Mouse (Mus musculus) hindbrain, embryonic 10.5 days (tissue): ENCODE measurements around the gene Nphs1. TPM values are rescaled to one million over a fixed set of nuclear protein-coding genes. Genes with fewer than 3 reads are reported as not detected.

Source experiments
- DNase-seq: peaks from one replicate; pipeline ENCODE4 v3.0.0-alpha.2; 2017; ENCODE audit warnings: low spot score
- H3K27ac ChIP-seq: fragments of 300-500 bp; sonication (generic); 2 replicates; pipeline ENCODE4 v1.5.1; 2016; ENCODE audit warnings: mild to moderate bottlenecking, moderate library complexity
- H3K27me3 ChIP-seq: fragments of 300-500 bp; sonication (generic); 2 replicates; pipeline ENCODE4 v1.6.1; 2016; ENCODE audit warnings: mild to moderate bottlenecking; ENCODE audit not compliant: poor library complexity, insufficient read depth, severe bottlenecking
- H3K36me3 ChIP-seq: fragments of 300-500 bp; sonication (generic); 2 replicates; pipeline ENCODE4 v1.6.1; 2016; ENCODE audit warnings: mild to moderate bottlenecking, moderate library complexity
- H3K4me1 ChIP-seq: fragments of 300-500 bp; sonication (generic); replicated peaks from 2 replicates; pipeline ENCODE4 v1.6.1; 2016; ENCODE audit warnings: mild to moderate bottlenecking
- H3K4me3 ChIP-seq: fragments of 300-500 bp; sonication (generic); 2 replicates; pipeline ENCODE4 v1.5.1; 2016; ENCODE audit warnings: mild to moderate bottlenecking, moderate library complexity
- H3K9me3 ChIP-seq: fragments of 300-500 bp; sonication (generic); 2 replicates; pipeline ENCODE4 v1.6.1; 2016; ENCODE audit warnings: mild to moderate bottlenecking, moderate library complexity
- WGBS: fragments of 180-500 bp; shearing (Covaris S2); methylation state at CpG from one replicate; pipeline ENCODE4 v1.1.7; 2016; 5-methylcytosine and 5-hydroxymethylcytosine counted together
- polyA plus RNA-seq: library from polyadenylated mRNA; unstranded; fragments of >200 nt; fragmentation: Nextera tagmentation; extraction: Ambion mirVana; gene quantifications from 2 replicates; pipeline ENCODE4 v1.2.1, GENCODE M21; 2016

Nphs1 gene
- polyA plus RNA-seq, 1 experiment from 2014 or later, result 4.2 TPM

DNA sequence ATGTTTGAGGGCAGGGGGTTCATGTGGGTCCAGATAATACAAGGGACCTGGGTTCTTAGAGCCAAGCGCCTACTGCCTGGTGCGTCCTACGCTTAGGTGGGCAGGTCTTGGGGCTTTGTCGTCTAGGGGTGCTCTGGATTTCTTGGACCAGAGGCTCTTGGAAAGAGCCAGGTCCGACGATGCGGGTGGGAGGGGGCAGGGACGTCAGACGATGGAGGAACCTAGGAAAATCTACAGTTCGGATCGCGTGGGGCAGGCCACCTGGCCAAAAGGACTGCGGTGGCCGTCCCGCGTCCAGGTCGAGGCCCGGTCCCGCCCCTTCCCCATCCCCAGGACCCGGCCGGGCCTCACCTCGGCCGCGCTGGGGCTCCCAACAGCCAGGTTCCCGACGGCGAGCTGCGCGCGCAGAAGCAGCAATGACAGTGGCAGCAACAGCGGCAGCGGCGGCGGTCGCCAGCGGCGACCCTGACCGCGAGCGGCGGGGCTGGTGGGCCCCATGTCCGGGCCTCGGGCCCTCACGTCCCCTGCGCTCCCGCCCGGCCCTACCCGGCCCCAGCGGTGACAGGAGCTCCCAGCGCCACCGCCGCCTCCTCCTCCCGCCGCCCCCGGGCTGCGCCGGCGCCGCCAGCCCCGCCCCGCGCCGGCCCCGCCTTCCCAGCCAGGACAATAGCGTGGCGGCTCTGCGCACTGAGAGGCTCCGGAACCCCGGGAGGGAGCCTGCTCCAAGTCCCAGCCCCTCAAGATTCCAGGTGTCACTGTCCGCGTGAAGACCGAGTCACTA is 13.0 kb upstream of the Nphs1 start, which contains the start of gene Aplp1:
Aplp1 (minus strand) TSS at position 565 of the 781 bp plus-strand sequence.
- Histone ChIP-seq H3K27ac (peak within 1 kb of the TSS; percentile 90), H3K9me3 (peaks cover 21% of the 10 kb centered on the region; the same call in 1 of the 2 replicates), H3K36me3 (peaks cover 32% of the 10 kb centered on the region), H3K4me3 (peak within 1 kb of the TSS; percentile 79), H3K4me1 (peaks cover 31% of the 10 kb centered on the region), H3K27me3 (peaks cover 66% of the 10 kb centered on the region)
- peak; percentile 79 for DNase-seq
- WGBS, result under 1% methylated on average over 65 of the region's 72 CpGs

DNA sequence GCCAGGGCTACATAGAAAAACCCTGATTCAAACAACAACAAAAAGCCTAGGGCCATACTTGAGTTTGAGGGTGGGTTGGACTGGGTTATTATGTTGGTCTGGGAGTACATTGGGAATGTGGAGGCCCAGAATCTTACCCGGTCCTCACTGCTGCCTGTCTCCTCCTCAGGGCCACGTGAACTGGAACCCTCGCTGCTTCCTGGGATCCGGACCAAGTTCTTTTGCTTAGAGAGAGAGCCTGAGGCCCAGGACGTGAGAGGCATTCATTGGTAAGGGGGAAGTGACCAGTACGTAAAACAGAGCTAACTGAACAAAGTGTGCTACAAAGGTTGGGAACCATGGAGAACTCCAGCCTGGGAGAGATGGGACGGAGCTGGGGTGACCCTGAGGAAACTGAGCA is 7.9 kb upstream of the Nphs1 start:
- Histone ChIP-seq H3K27me3 (peaks cover 67% of the 10 kb centered on the region), H3K9me3 (peaks cover 21% of the 10 kb centered on the region; the same call in 1 of the 2 replicates), H3K4me1 (peaks cover 22% of the 10 kb centered on the region), H3K36me3 (0 out of 2 replicates have a peak, but pooled peaks cover 3% of the 10 kb centered on the region), H3K27ac (no peak overlapping the region), H3K4me3 (no peak overlapping the region)
- WGBS, result 78% methylated on average over 7 of the region's 7 CpGs
- DNase-seq, result no peak

DNA sequence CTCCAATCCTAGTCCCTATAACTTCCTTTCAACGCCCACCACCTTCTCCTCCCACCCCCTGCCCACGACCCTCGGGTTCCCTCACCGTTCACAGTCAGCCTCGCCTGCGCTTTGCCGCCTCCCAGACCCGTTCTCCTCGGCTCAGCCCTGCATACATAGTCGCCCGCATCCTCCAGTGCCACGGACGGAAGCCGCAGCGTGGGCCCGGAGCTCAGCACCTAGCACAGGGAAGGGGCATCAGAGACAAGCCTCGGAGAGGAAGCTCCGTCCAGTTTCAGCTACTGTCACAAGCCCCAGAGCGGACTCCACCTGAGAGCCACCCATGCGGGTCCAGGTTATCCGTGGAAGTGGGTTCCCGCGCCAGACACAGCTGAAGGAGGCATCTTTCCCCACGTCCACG is 4.8 kb upstream of the Nphs1 start:
- 14% methylated on average over 25 of the region's 25 CpGs for WGBS
- H3K4me3 ChIP-seq, result peak overlapping the region; percentile 32

DNA sequence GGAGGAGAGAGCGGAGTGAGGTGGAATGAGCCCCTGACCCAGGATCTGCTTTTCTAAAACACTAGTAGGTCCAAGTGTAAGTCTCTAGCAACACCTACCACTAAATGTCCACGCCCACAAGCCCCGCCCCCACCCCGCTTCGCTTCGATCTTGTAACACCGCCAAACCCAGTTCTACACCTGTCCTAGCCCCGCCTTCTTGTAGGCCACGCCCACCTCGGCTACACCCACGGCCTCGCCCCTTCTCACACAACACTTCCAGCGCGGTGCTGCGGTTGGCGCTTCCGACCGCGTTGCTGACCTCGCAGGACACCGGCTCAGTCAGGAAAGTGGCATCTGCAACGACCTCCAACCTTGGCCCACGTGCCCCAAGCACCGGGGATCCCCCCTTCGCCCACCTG is 4.3 kb upstream of the Nphs1 start:
- H3K27me3 ChIP-seq, result peaks cover 86% of the 10 kb centered on the region

More for the DNA sequence above, 4.8 kb upstream of the Nphs1 start:
- H3K36me3 ChIP-seq, result 0 out of 2 replicates have a peak, but pooled peaks cover under 1% of the 10 kb centered on the region
- peaks cover 36% of the 10 kb centered on the region for H3K4me1 ChIP-seq
- H3K27me3 ChIP-seq, result peaks cover 82% of the 10 kb centered on the region
- no peak for DNase-seq
- peaks cover 1% of the 10 kb centered on the region; the same call in 1 of the 2 replicates for H3K9me3 ChIP-seq
- H3K27ac ChIP-seq, result no peak overlapping the region; the same call in 1 of the 2 replicates

DNA sequence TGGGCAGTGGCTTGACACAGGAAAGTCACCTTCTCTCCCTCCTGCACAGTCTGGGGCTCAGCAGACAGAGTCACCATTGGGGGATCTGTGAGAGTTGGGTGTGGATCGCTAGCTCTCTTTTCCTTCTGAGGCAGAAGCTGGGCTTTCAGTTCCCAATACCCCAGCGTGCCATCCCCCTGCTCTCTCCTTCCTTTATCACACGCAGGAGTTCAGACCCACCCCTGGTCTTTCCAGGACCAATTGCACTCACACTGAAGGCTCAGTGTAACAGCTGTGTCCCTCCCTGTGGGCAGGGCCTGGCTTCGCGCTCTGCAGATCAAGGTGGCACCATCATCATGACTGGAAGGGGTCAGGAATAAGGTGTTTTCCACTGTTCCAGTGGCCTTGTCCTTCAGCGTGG is 3.9 kb upstream of the Nphs1 start:
- Histone ChIP-seq H3K4me1 (peaks cover 43% of the 10 kb centered on the region), H3K36me3 (no peaks in the 10 kb centered on the region), H3K27me3 (peaks cover 91% of the 10 kb centered on the region), H3K27ac (no peak overlapping the region), H3K4me3 (peak overlapping the region; percentile 32), H3K9me3 (no peaks in the 10 kb centered on the region)
- DNase-seq, result no peak
- 7% methylated on average over 6 of the region's 6 CpGs for WGBS

More for the DNA sequence above, 4.3 kb upstream of the Nphs1 start:
- WGBS, result 2% methylated on average over 25 of the region's 25 CpGs
- Histone ChIP-seq H3K27ac (no peak overlapping the region), H3K36me3 (no peaks in the 10 kb centered on the region), H3K9me3 (no peaks in the 10 kb centered on the region), H3K4me3 (peak overlapping the region; percentile 32), H3K4me1 (peaks cover 40% of the 10 kb centered on the region)
- no peak for DNase-seq

DNA sequence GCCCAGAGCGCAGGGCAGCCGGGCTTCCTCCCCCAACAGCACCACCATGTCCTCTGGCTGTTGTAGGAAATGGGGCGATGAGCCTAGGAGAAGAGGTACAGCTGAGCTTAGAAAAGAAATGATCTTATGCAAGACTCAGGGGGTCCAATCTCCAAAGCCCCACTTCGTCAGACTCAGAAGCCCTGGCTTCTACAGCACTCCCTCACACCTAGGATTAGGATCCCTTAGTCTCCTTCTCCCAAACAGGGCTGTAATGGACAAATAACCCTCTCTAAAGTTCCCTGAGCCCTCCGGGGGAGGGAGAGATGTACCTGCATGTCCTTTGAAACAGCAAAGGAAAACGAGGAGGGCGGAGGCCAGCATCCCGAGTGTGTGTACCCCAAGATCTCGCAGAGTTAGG is 1.6 kb upstream of the Nphs1 start:
- Histone ChIP-seq H3K9me3 (no peaks in the 10 kb centered on the region), H3K4me3 (peak overlapping the region; percentile 48), H3K27me3 (peaks cover 100% of the 10 kb centered on the region), H3K27ac (peak overlapping the region; percentile 47), H3K4me1 (peaks cover 51% of the 10 kb centered on the region), H3K36me3 (no peaks in the 10 kb centered on the region)
- no peak for DNase-seq
- WGBS, result under 1% methylated on average over 9 of the region's 9 CpGs

DNA sequence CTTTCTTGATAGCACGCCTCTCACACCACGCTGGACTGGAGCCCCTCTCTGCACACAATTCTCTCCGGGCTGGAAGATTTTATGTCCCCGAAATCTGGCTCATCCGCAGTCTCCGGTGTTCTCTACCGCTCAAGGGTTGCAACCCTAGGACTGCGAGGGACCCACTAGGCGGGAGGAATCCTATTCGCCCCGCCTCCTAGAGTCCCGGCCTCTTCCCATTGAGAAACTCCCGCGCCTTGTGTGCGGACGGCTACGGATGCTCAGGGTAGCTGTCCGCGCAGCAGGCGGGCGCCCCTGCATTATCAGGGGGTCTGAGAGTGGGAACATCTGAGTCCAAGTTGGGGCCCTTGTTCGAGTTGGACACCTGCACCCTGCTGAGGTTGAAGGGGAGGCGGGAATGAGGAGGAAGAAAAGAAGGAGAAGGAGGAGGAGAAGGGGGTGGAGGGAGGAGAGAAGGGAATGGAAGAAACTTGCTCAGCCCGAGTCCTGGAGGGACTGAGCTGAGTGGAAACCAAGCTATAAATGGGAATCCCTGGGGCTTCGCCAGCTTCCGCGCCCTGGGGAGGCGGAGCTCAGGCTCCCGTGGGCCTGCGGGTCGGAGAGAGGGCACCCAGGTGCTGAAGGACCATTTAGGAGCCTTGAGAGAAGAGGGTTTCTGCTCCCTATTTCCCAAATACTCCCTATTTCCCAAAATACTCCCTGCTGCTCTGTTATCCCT is 1.0 kb upstream of the Nphs1 start:
- DNase-seq, result peak; percentile 44
- Histone ChIP-seq H3K4me3 (peak overlapping the region; percentile 48), H3K9me3 (no peaks in the 10 kb centered on the region), H3K4me1 (peaks cover 51% of the 10 kb centered on the region), H3K36me3 (no peaks in the 10 kb centered on the region), H3K27ac (peak overlapping the region; percentile 47), H3K27me3 (peaks cover 100% of the 10 kb centered on the region)
- WGBS, result under 1% methylated on average over 31 of the region's 31 CpGs

DNA sequence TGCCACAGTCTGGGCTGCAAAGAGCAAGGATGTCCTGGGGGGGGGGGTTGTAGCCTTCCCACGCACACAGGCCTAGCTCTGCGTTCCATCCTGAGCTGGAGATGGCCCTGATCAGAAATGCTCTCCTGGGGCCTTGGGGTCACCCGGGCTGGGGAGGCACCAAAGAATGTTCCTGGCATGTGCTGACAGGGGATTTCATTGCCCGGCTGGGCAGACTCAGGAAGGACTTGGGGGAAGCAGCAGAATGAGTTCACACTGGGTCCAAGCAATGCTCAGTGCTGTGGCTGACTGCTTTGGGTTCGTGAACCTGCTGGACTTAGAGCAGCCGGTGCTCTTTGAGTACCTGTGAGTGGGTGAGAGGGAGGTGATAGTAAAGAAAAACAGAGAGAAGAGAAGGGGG is 1.4 kb downstream of the Nphs1 start:
- H3K27me3 ChIP-seq, result peaks cover 100% of the 10 kb centered on the region
- no peaks in the 10 kb centered on the region for H3K36me3 ChIP-seq
- DNase-seq, result no peak
- H3K4me3 ChIP-seq, result peak overlapping the region; percentile 11; the same call in 1 of the 2 replicates
- 33% methylated on average over 6 of the region's 6 CpGs for WGBS
- H3K4me1 ChIP-seq, result peaks cover 38% of the 10 kb centered on the region
- no peaks in the 10 kb centered on the region for H3K9me3 ChIP-seq
- H3K27ac ChIP-seq, result 0 out of 2 replicates have a peak overlapping the region, but pooled peaks have one; percentile 47

DNA sequence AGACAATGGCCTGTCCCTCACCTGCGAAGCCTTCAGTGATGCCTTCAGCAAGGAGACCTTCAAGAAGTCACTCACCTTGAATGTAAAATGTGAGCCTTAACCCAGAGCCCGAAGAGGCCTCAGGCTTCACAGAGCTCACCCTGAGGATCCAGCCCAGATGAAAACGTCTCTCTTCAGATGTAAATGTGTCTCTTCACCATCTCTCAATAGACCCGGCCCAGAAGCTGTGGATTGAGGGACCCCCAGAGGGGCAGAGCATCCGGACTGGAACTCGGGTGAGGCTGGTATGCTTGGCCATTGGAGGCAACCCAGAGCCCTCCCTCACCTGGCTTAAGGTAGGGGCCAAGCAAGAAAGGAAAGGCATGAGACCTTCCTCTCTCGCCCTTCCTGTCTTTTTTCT is 5.5 kb downstream of the Nphs1 start:
- Histone ChIP-seq H3K4me1 (peaks cover 29% of the 10 kb centered on the region), H3K27me3 (peaks cover 100% of the 10 kb centered on the region), H3K4me3 (no peak overlapping the region), H3K36me3 (no peaks in the 10 kb centered on the region), H3K9me3 (no peaks in the 10 kb centered on the region), H3K27ac (no peak overlapping the region)
- 21% methylated on average over 7 of the region's 7 CpGs for whole genome bisulfite sequencing
- DNase-seq, result no peak

DNA sequence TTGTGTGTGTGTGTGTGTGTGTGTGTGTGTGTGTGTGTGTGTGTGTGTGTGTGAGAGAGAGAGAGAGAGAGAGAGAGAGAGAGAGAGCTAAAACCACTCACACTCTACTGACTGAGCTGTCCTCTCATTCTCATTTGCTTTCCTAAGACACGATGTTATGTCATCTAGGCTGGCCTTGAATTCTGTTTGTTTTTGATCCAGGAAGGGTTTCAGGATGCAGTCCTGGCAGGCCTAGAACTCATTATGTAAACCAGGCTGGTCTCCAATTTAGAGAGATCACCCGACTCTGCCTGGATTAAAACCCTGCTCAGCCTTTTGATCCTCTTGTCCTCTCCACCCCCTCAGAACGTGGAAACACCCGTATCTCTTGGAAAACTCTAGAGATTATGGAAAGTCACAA is 5.9 kb downstream of the Nphs1 start:
- H3K27me3 ChIP-seq, result peaks cover 98% of the 10 kb centered on the region
- no peaks in the 10 kb centered on the region for H3K36me3 ChIP-seq
- H3K4me3 ChIP-seq, result no peak overlapping the region
- H3K4me1 ChIP-seq, result peaks cover 26% of the 10 kb centered on the region
- WGBS, result 25% methylated on average over 4 of the region's 4 CpGs
- no peaks in the 10 kb centered on the region for H3K9me3 ChIP-seq
- H3K27ac ChIP-seq, result no peak overlapping the region
- no peak for DNase-seq

DNA sequence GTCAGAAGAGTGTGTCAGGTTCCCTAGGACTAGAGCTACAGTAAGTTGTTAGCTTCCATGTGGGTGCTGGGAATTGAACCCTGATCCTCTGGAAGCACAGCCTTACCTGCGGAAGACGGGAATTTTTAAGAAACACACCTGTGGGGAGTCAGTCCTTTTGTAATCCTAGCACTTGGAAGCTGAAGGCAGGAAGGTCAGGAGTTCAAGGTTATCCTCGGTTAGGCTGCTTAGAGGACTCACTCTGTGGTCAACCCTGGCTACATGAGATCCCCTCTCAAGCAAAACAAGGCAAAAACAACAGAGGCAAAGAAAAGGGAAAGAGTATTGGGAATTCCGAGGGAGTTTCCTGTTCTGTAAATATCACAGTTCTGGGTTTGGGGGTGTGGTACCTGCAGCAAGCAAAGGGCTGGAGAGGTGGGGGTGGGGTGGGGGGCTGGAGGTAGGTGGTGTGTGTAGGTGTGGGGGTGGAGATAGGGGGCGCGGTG is 6.7 kb downstream of the Nphs1 start:
- Histone ChIP-seq H3K9me3 (no peaks in the 10 kb centered on the region), H3K27ac (no peak overlapping the region), H3K27me3 (peaks cover 89% of the 10 kb centered on the region), H3K36me3 (no peaks in the 10 kb centered on the region), H3K4me3 (no peak overlapping the region), H3K4me1 (peaks cover 18% of the 10 kb centered on the region)
- WGBS, result 13% methylated on average over 6 of the region's 6 CpGs
- no peak for DNase-seq

DNA sequence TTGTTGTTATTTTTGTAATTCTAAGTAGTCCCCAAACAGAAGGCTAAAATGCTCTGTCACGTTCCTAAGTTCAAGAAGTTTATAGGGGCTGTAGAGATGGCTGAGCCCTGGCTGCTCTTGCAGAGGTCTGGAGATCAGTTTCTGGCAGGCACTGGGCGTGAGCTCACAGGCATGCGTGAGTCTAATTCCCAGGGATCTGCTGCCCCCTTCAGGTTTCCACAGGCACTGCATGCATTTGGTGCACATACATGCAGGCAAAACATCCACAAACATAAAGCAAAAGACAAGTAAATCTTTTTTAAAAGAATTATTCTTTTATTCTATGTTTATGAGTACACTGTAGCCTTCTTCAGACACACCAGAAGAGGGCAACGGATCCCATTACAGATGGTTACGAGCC is 14.3 kb downstream of the Nphs1 start:
- WGBS, result 48% methylated on average over 5 of the region's 5 CpGs
- peak; percentile 49 for DNase-seq
- Histone ChIP-seq H3K36me3 (no peaks in the 10 kb centered on the region), H3K4me1 (peaks cover 4% of the 10 kb centered on the region), H3K9me3 (peaks cover 3% of the 10 kb centered on the region; the same call in 1 of the 2 replicates), H3K27me3 (peaks cover 22% of the 10 kb centered on the region), H3K4me3 (no peak overlapping the region), H3K27ac (no peak overlapping the region)

DNA sequence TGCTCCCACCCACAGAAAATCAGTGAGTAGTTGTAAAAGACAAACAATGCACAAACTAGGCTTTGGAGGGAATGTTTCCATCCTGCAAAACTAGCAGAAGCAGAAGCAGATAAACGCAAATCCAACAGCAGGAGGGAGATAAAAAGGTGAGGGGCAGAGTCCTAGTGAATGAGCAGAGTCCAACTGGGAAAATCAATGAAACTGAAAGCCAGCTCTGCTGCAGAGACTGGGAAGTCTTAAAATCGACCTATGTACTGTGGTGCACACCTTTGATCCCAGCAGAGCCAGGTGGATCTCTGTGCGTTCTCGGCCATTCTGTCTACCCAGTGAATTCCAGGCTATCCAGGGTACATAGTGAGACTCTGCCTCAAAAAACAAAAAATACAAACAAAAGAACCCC is 16.9 kb downstream of the Nphs1 start:
- DNase-seq, result no peak
- Histone ChIP-seq H3K36me3 (no peaks in the 10 kb centered on the region), H3K4me1 (peaks cover 10% of the 10 kb centered on the region), H3K4me3 (no peak overlapping the region), H3K27ac (no peak overlapping the region), H3K27me3 (peaks cover 22% of the 10 kb centered on the region), H3K9me3 (peaks cover 3% of the 10 kb centered on the region; the same call in 1 of the 2 replicates)
- WGBS, result 73% methylated on average over 4 of the region's 4 CpGs
